Mouse (Mus musculus) ES-Bruce4 (cell line): ENCODE results near the gene Coasy.

ENCODE experiments used
- CTCF ChIP-seq: IDR thresholded peaks from one replicate; pipeline ENCODE4 v1.8.1; 2011; ENCODE audit warnings: low read depth, low read length
- EP300 ChIP-seq: IDR thresholded peaks from 2 replicates; pipeline ENCODE4 v1.6.1; 2011; ENCODE audit warnings: low read depth, low read length; ENCODE audit not compliant: insufficient read depth
- POLR2A ChIP-seq: IDR thresholded peaks from one replicate; pipeline ENCODE4 v1.8.1; 2011; ENCODE audit warnings: low read length; ENCODE audit not compliant: insufficient read depth

DNA sequence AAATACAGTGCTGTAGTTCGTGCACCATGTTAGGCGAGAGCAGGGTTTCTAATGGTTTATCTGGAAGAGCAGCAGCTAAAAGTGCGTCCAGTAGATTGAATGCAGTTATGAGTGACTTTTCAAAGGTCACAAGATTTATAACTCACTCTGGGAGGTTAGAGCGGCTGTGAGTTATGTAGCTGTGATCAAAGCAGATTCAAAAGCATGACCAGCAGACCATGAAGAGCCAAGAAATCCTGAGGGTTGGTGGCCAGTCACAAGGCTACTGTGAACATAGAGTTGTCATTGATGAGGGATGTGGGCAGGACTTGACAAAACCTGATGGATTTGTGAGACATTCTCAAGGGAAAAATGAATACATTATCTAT lies 47.1 kb upstream of the Coasy start:
- TF ChIP-seq CTCF (no peak), EP300 (no peak), POLR2A (no peak)
